Mouse (Mus musculus) embryonic facial prominence, embryonic 15.5 days (tissue): ENCODE measurements around the gene Ptprg. TPM values are rescaled to one million over a fixed set of nuclear protein-coding genes. Genes with fewer than 3 reads are reported as not detected.
"Not testable (repeated sequence)": the region's sequence is repeated elsewhere in the genome, so short reads cannot be mapped to it uniquely, and the experiment has no call there.

ENCODE experiments used
- ATAC-seq: fragments of 200-750 bp; cut with Nextera tagmentation; 2 replicates; pipeline ENCODE4 v1.8.0; 2017; ENCODE audit warnings: low read depth, moderate TSS enrichment; ENCODE audit not compliant: insufficient number of reproducible peaks, low FRiP score, low TSS enrichment
- H3K27ac ChIP-seq: fragments of 300-500 bp; sonication (generic); replicated peaks from 2 replicates; pipeline ENCODE4 v1.5.1; 2015; ENCODE audit warnings: mild to moderate bottlenecking, inconsistent platforms
- H3K27me3 ChIP-seq: fragments of 300-500 bp; sonication (generic); 2 replicates; pipeline ENCODE4 v1.6.1; 2015; ENCODE audit warnings: inconsistent platforms
- H3K36me3 ChIP-seq: fragments of 300-500 bp; sonication (generic); 2 replicates; pipeline ENCODE4 v1.6.1; 2015; ENCODE audit warnings: mild to moderate bottlenecking, inconsistent platforms
- H3K4me1 ChIP-seq: fragments of 300-500 bp; sonication (generic); 2 replicates; pipeline ENCODE4 v1.6.1; 2015; ENCODE audit warnings: inconsistent platforms
- H3K4me2 ChIP-seq: fragments of 300-500 bp; sonication (generic); replicated peaks from 2 replicates; pipeline ENCODE4 v1.6.1; 2015; ENCODE audit warnings: mild to moderate bottlenecking, inconsistent platforms
- H3K4me3 ChIP-seq: fragments of 300-500 bp; sonication (generic); replicated peaks from 2 replicates; pipeline ENCODE4 v1.5.1; 2015; ENCODE audit warnings: mild to moderate bottlenecking, inconsistent platforms
- H3K9ac ChIP-seq: fragments of 300-500 bp; sonication (generic); 2 replicates; pipeline ENCODE4 v1.6.1; 2015; ENCODE audit warnings: inconsistent platforms
- H3K9me3 ChIP-seq: fragments of 300-500 bp; sonication (generic); replicated peaks from 2 replicates; pipeline ENCODE4 v1.6.1; 2016; ENCODE audit warnings: inconsistent platforms
- WGBS: fragments of 180-500 bp; shearing (Covaris S2); methylation state at CpG from one replicate; pipeline ENCODE4 v1.1.7; 2015; 5-methylcytosine and 5-hydroxymethylcytosine counted together
- polyA plus RNA-seq: library from polyadenylated mRNA; unstranded; fragments of >200 nt; fragmentation: Nextera tagmentation; extraction: Ambion mirVana; gene quantifications from 2 replicates; pipeline ENCODE4 v1.2.1, GENCODE M21; 2015

Gene Ptprg
- polyA plus RNA-seq, 1 experiment from 2014 or later = 25.6 TPM

DNA sequence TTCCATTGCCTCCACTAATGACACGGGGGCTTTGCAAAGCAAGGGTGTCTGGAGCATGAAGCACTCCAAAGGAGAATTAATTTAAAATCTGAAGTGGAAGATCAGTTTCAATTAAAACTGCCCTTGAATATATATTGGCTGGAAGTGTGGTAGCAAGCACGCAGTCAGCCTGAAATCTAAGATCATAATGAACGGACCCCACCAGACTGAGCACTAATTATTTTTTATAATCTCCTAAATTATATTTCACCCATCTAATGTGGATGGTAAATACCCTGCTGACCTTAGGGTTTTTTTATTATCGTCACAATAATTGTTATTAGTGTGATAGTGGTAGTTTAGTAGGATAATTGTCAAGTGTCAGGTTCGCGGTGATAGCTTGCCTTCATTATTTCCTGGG lies 397.0 kb downstream of the Ptprg start:
- Histone ChIP-seq H3K9ac (no peak overlapping the region), H3K27me3 (no peaks in the 10 kb centered on the region), H3K4me2 (no peak overlapping the region), H3K9me3 (no peaks in the 10 kb centered on the region), H3K4me1 (no peaks in the 10 kb centered on the region), H3K36me3 (no peaks in the 10 kb centered on the region), H3K27ac (no peak overlapping the region), H3K4me3 (no peak overlapping the region)
- no peak for ATAC-seq
- 86% methylated on average over 6 of the region's 6 CpGs for WGBS

- H3K27me3 ChIP-seq = no peaks in the 10 kb centered on the region
- H3K4me2 ChIP-seq = no peak overlapping the region
- 82% methylated on average over 6 of the region's 6 CpGs for WGBS
- H3K4me3 ChIP-seq = no peak overlapping the region
- H3K27ac ChIP-seq = no peak overlapping the region
- no peak overlapping the region for H3K9ac ChIP-seq
- no peaks in the 10 kb centered on the region for H3K9me3 ChIP-seq
- ATAC-seq = no peak
- no peaks in the 10 kb centered on the region for H3K4me1 ChIP-seq
- H3K36me3 ChIP-seq = no peaks in the 10 kb centered on the region
Observed at GRCm38 (mm10) chr14:11955020-11955882, 401.9 kb downstream of the Ptprg start.

- WGBS = 78% methylated on average over 15 of the region's 15 CpGs
- H3K4me2 ChIP-seq = no peak overlapping the region
- no peak overlapping the region for H3K27ac ChIP-seq
- no peaks in the 10 kb centered on the region for H3K36me3 ChIP-seq
- ATAC-seq = no peak
- H3K4me3 ChIP-seq = no peak overlapping the region
- H3K9ac ChIP-seq = no peak overlapping the region
- no peaks in the 10 kb centered on the region for H3K9me3 ChIP-seq
- no peaks in the 10 kb centered on the region for H3K4me1 ChIP-seq
- no peaks in the 10 kb centered on the region for H3K27me3 ChIP-seq
Observed at GRCm38 (mm10) chr14:11960269-11961121, 407.2 kb downstream of the Ptprg start.

DNA sequence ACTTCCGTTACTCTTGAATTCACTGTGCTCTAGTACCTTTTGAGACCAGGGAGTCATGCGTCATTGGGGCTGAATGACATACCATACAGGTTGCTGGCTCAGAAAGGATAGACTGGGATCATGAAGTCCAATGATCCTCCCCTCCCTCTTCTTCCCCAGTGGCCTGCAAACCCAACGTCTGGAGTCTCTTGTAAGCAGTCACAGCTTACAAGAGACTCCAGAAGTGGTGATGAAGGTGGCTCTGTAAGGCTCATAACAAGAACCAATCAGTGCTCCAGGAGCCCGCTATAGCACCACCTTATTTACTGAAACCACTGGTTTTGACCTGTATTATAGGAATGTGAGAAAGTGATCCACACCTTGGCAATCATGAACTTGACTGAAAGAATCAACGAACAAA lies 408.8 kb downstream of the Ptprg start:
- no peak overlapping the region for H3K9ac ChIP-seq
- no peak overlapping the region for H3K4me3 ChIP-seq
- no peak overlapping the region for H3K27ac ChIP-seq
- 86% methylated on average over 5 of the region's 5 CpGs for WGBS
- no peaks in the 10 kb centered on the region for H3K36me3 ChIP-seq
- H3K4me2 ChIP-seq = no peak overlapping the region
- no peak for ATAC-seq
- H3K4me1 ChIP-seq = no peaks in the 10 kb centered on the region
- no peaks in the 10 kb centered on the region for H3K27me3 ChIP-seq
- no peaks in the 10 kb centered on the region for H3K9me3 ChIP-seq

GRCm38 (mm10) chr14:11962561-11962960 lies 409.2 kb downstream of the Ptprg start:
- no peaks in the 10 kb centered on the region for H3K4me1 ChIP-seq
- no peak overlapping the region for H3K9ac ChIP-seq
- no peak for ATAC-seq
- no peaks in the 10 kb centered on the region for H3K27me3 ChIP-seq
- no peak overlapping the region for H3K27ac ChIP-seq
- no peak overlapping the region for H3K4me3 ChIP-seq
- no peak overlapping the region for H3K4me2 ChIP-seq
- no peaks in the 10 kb centered on the region for H3K36me3 ChIP-seq
- H3K9me3 ChIP-seq = no peaks in the 10 kb centered on the region
- WGBS = 88% methylated on average over 8 of the region's 8 CpGs

DNA sequence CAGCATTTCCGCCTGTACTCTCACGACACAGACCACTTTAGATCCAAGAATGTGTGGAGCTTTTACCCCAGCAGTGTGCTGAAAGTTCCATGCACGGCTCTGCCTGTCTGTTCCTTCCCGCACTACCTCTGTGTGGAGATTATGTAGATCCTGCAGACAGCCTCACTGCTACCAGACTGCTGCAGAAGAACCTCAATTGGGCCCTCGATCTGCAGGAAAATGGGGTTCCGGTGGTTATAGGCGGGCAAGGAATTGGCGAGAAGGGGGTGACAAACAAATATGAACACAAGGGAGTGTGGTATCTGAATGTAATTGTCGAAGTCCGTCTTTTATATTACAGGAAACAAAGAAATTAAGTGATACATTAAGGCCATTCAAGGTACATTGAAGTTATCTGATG lies 410.5 kb downstream of the Ptprg start:
- WGBS = 95% methylated on average over 10 of the region's 10 CpGs
- no peak overlapping the region for H3K9ac ChIP-seq
- no peaks in the 10 kb centered on the region for H3K9me3 ChIP-seq
- H3K36me3 ChIP-seq = no peaks in the 10 kb centered on the region
- no peak overlapping the region for H3K4me3 ChIP-seq
- ATAC-seq = no peak
- no peaks in the 10 kb centered on the region for H3K4me1 ChIP-seq
- no peak overlapping the region for H3K4me2 ChIP-seq
- no peak overlapping the region for H3K27ac ChIP-seq
- no peaks in the 10 kb centered on the region for H3K27me3 ChIP-seq

DNA sequence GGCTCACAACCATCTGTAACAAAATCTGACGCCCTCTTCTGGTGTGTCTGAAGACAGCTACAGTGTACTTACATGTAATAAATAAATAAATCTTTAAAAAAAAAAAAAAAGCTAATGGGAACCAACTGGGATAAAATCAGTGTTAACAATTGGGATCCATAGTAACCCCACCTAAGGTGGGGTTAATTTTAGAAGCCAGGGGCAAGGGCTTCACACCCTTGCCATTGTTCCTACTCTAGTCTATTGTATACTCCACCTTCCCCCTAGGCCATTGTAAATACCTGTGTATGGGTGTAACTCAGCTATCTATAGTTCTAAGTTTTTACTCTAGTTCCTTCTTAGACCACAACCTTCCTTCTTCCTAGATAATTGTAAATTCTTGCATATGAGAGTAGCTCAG lies 411.0 kb downstream of the Ptprg start:
- 80% methylated on average over 1 of the region's 1 CpGs for WGBS
- not testable (repeated sequence) for H3K4me1 ChIP-seq, H3K27me3 ChIP-seq, ATAC-seq, H3K27ac ChIP-seq, H3K4me3 ChIP-seq, H3K9ac ChIP-seq, H3K4me2 ChIP-seq, H3K9me3 ChIP-seq, H3K36me3 ChIP-seq

GRCm38 (mm10) chr14:11965878-11966277 lies 412.5 kb downstream of the Ptprg start:
- WGBS = 42% methylated on average over 5 of the region's 5 CpGs
- Histone ChIP-seq H3K4me1 (no peaks in the 10 kb centered on the region; the same call in 1 of the 2 replicates), H3K9ac (no peak overlapping the region), H3K27me3 (no peaks in the 10 kb centered on the region), H3K27ac (no peak overlapping the region), H3K36me3 (no peaks in the 10 kb centered on the region), H3K4me3 (no peak overlapping the region), H3K9me3 (no peaks in the 10 kb centered on the region), H3K4me2 (no peak overlapping the region)
- ATAC-seq = no peak

DNA sequence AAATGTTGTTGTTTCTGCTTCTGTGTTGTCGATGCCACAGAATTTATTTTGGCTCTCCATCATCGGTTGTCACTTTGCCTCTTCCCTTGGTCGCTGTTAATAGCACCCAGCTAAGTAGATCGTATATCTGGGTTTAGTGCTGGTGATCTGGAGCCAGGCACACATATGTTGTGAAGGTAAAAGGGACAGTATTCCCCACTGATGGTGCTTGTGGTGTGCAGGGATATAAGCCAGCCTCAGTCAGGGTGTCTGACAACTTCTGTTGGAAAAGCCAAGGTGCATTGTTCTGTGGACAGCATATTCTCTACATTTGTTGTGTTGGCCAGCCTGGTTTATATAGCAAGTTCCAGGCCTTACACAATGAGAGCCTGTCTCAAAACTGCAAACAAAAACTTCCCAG lies 428.4 kb downstream of the Ptprg start:
- H3K4me1 ChIP-seq = no peaks in the 10 kb centered on the region
- 84% methylated on average over 4 of the region's 4 CpGs for WGBS
- H3K4me2 ChIP-seq = no peak overlapping the region
- no peak for ATAC-seq
- no peak overlapping the region for H3K4me3 ChIP-seq
- no peak overlapping the region for H3K9ac ChIP-seq
- H3K36me3 ChIP-seq = no peaks in the 10 kb centered on the region
- H3K27me3 ChIP-seq = no peaks in the 10 kb centered on the region
- no peaks in the 10 kb centered on the region for H3K9me3 ChIP-seq
- no peak overlapping the region for H3K27ac ChIP-seq

DNA sequence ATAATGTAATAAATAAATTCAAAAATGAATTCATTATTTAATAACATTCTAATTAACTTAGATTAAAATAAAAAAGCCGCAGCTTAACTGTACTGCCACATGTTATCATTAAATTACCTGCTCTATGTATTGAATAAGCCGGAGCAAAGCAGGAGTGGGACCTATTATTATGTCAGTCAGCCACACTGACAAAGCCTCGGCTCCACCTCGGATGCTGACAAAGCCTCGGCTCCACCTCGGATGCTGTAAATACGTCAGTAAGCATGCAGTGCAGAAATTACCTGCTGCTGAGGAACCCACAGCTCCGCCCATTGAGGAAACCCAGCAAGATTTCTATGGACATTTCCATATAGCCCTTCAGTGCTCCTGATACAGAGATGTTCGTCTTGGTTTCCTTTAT lies 429.7 kb downstream of the Ptprg start:
- H3K27me3 ChIP-seq = no peaks in the 10 kb centered on the region
- WGBS = 74% methylated on average over 9 of the region's 9 CpGs
- no peaks in the 10 kb centered on the region for H3K9me3 ChIP-seq
- no peaks in the 10 kb centered on the region for H3K4me1 ChIP-seq
- no peak overlapping the region for H3K27ac ChIP-seq
- no peak overlapping the region for H3K4me2 ChIP-seq
- no peak overlapping the region for H3K9ac ChIP-seq
- no peaks in the 10 kb centered on the region for H3K36me3 ChIP-seq
- ATAC-seq = no peak
- no peak overlapping the region for H3K4me3 ChIP-seq

- no peak for ATAC-seq
- H3K9ac ChIP-seq = no peak overlapping the region
- 53% methylated on average over 3 of the region's 3 CpGs for WGBS
- no peaks in the 10 kb centered on the region for H3K36me3 ChIP-seq
- no peak overlapping the region for H3K27ac ChIP-seq
- H3K4me1 ChIP-seq = 0 out of 2 replicates have a peak, but pooled peaks cover 6% of the 10 kb centered on the region
- H3K4me2 ChIP-seq = no peak overlapping the region
- no peaks in the 10 kb centered on the region for H3K9me3 ChIP-seq
- no peak overlapping the region for H3K4me3 ChIP-seq
- no peaks in the 10 kb centered on the region for H3K27me3 ChIP-seq
Observed at GRCm38 (mm10) chr14:11984086-11984485, 430.8 kb downstream of the Ptprg start.
